Mouse (Mus musculus) urinary bladder, postnatal 25 days (tissue): Measurements from ENCODE around the gene Mpzl3.

Experiments used
- DNase-seq: peaks from one replicate; pipeline ENCODE4 v3.0.0; 2022; ENCODE audit warnings: low spot score

Gene Mpzl3

GRCm38 (mm10) chr9:45042947-45043346 lies 12.0 kb upstream of the Mpzl3 start:
- no peak for DNase-seq

GRCm38 (mm10) chr9:45046973-45047372 lies 8.0 kb upstream of the Mpzl3 start:
- no peak for DNase-seq

- no peak for DNase-seq
These were observed 6.5 kb upstream of the Mpzl3 start for GRCm38 (mm10) chr9:45048511-45048910.

- no peak for DNase-seq
These were observed 5.3 kb upstream of the Mpzl3 start for GRCm38 (mm10) chr9:45049731-45050130.

GRCm38 (mm10) chr9:45050301-45050700 lies 4.7 kb upstream of the Mpzl3 start:
- DNase-seq: no peak

DNA sequence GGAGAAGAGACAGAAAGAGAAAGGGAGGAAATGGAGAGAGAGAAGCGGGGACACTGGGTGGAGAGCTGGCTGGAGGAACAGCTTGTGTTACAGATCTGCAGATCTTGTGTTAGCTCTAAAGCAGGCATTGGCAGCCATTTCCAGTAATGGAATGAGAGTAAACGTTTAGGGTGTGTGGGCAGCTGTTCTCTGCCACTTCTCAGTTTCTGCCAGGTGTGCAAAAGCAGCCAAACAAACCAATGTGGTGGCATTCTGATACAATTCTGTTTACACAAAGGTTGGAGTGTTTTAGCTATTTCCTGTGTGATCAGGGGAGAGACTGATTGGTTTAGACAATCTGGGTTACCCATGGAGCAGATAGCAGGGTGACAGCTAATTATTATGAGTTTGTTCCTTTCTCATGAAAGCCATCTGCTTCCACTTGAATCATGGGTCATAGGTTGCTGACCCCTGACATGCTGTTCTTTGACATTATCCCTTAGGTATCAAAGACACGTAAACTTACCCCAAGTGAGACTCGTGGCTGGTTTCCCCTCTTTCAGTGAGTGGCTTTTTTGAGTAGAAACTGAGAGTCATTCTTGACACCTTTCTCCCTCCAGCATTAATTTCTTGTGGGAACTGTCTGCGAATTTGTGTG lies 3.4 kb downstream of the Mpzl3 start:
- no peak for DNase-seq

GRCm38 (mm10) chr9:45060151-45060550 lies 5.2 kb downstream of the Mpzl3 start:
- no peak for DNase-seq

DNA sequence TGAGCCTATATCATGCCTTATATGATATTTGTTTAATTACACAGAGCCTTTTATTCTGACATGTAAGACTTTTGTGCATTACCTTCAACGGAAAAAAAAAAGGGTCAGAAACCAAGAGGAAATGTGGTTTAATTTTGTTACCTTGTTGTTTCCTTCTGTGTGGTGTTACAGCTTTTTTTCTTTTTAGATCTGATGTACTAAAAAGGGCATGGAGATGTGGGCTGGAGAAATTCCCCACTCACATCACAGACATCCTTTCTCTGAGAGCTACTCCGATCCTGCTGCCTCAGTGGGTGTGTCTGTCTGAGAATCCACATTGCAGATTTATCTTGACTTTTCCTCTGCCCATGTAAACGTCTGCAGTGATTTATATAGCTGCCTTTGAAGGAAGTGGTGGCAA lies 7.7 kb downstream of the Mpzl3 start:
- DNase-seq: no peak

GRCm38 (mm10) chr9:45064421-45064820 lies 9.4 kb downstream of the Mpzl3 start:
- DNase-seq: no peak

DNA sequence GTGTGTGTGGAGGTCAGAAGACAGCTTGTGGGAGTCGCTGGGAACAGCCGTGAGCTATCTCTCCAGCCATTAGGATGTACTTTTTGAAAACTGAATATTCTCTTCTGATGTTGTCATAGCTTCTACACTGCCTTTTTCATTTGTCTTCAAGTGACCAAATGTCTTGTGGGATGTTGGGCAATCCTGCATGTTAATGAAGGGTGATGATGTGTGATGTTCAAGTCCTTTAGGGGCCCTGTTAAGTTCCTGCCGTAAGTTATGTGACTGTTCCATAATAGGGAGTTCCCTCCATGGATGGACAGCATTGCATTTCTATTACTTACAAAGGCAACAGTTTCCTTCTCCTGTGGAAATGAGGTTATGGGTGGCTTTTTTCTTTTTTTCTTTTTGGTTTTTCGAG lies 11.7 kb downstream of the Mpzl3 start:
- DNase-seq: no peak

DNA sequence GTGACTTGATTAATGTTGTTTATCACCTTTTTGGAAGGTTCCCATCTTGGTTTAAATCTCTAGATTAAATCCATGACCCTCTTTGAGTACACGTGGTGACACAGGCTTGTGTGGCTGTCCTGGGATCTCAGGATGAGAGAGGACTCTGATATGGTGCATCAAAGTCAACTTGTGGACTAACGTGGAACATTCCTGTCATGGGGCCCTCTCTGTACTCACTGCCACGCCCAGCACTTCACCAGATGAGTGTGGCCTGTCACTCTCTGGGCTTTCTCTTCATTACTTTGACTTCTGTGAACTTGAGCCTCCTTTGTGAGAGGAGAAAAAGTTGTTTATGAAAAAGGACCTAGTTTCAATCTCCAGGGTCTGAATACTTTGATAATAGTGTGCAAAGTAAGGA lies 16.8 kb downstream of the Mpzl3 start:
- DNase-seq: no peak

- no peak for DNase-seq
These were observed 22.9 kb downstream of the Mpzl3 start for GRCm38 (mm10) chr9:45077859-45078258.

- no peak for DNase-seq
These were observed 24.0 kb downstream of the Mpzl3 start, which contains the start of gene Jaml for GRCm38 (mm10) chr9:45079011-45079410. TSS of gene Jaml (plus strand) at chr9:45079183.

- no peak for DNase-seq
These were observed 28.1 kb downstream of the Mpzl3 start for GRCm38 (mm10) chr9:45083132-45083531.

DNA sequence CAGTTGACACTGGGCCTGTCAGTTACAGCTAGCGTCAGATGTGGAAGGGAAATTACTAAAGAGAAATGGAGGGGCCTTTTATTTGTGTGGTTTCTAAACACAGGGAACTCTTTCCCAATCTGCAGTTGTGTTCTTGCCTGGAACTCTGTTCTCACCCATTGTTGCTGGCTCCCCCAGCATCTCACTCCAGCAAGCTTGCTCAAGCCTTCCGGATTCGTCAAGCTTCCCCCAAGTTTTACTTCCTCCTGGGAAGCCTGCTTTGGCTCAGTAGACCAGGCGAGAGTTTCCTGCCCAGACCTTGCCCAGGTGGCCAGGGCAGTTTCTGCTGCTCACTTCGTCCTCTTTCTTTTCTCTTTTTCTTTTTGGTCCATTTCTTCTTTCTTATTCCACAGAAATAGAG lies 29.6 kb downstream of the Mpzl3 start:
- DNase-seq: no peak

- DNase-seq: no peak
These were observed 31.0 kb downstream of the Mpzl3 start for GRCm38 (mm10) chr9:45085741-45086690.

GRCm38 (mm10) chr9:45088040-45088439 lies 33.1 kb downstream of the Mpzl3 start:
- no peak for DNase-seq

GRCm38 (mm10) chr9:45090811-45091210 lies 35.8 kb downstream of the Mpzl3 start:
- DNase-seq: no peak

GRCm38 (mm10) chr9:45092641-45093040 lies 37.7 kb downstream of the Mpzl3 start:
- DNase-seq: no peak

DNA sequence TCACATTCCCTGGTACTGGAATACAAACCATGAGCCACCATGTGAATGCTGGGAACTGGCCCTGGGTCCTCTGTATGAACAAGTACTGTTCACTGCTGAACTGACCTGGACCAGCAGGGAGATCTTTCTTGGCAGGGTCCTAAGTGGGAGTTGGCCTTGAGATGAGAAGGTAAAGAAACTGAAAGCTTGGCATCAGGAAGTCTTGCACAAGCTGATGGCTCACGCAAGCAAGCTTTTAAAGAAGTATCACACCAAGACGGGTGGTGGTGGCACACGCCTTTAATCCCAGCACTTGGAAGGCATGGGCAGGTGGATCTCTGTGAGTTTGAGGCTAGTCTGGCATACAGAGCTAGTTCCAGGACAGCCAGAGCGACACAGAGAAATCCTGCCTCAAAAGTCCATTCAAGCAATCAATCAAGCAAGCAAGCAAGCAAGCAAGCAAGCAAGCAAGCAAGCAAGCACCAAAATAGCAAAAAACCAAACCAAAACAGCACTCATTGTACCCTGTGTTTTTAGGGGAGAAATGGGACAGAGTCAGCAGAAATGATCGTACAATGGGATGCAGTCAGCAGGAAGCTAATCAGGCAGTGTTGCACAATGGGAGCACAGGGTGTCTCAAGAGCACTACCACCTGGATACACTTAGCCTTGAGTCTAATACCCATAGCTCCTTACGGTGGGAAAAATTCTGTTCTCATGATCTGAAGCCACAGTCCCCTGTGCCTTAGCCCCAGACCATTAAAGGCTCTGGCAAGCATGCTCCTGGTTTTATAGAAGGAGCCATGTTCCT lies 40.4 kb downstream of the Mpzl3 start:
- DNase-seq: no peak

DNA sequence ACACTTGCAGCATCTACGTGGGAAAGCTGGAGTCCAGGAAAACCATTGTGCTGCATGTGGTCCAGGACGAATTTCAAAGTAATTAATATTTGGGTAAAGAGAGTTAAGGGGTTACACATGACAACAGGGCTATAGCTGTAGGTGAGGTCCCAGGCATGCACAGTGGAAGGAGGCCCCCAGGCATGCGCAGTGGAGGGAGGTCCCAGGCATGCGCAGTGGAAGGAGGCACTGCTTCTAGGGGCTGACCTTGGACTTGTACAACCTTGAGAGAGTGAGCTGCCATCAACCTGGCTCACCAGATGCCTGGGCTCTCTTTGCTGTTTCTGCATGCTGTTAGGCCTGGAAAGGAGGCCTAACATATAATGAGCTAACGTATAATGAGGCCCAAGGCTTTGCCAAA lies 42.9 kb downstream of the Mpzl3 start:
- no peak for DNase-seq

GRCm38 (mm10) chr9:45098426-45098825 lies 43.4 kb downstream of the Mpzl3 start:
- no peak for DNase-seq

DNA sequence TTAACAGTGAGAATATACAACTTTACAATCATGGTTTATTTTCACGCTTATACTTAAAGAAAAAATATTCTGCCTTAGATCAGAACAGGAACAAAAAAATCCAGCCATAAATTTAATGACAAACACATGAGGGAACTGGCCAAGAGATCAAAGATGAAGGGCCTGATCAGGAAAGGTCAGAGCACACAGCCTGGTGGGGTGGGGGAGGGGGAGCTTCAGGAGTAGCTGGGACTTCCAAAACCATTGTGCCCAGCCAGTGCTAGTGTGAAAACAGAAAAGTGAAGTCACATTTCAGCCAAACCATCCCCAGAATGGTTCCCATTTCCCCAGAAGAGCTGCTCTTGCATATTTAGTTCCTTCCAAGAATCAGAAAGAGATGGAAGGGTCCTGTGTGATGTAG lies 47.5 kb downstream of the Mpzl3 start:
- DNase-seq: no peak
